Mouse (Mus musculus): ENCODE data around the gene Rassf5. TPM values are rescaled to one million over a fixed set of nuclear protein-coding genes. Genes with fewer than 3 reads are reported as not detected.

Gene Rassf5
- total RNA-seq, 2 experiments from 2014 or later = 10.6 to 10.8 TPM

GRCm38 (mm10) chr1:131208081-131208480 lies 37.0 kb downstream of the Rassf5 start:
- no peak for DNase-seq

GRCm38 (mm10) chr1:131207531-131207930 lies 37.5 kb downstream of the Rassf5 start:
- DNase-seq = peak; percentile 86

- no peak for DNase-seq
These were observed 38.7 kb downstream of the Rassf5 start for GRCm38 (mm10) chr1:131206342-131206741.

GRCm38 (mm10) chr1:131204461-131204860 lies 40.6 kb downstream of the Rassf5 start:
- DNase-seq = no peak

GRCm38 (mm10) chr1:131201391-131201790 lies 43.7 kb downstream of the Rassf5 start:
- DNase-seq = no peak

- no peak for DNase-seq
These were observed 44.5 kb downstream of the Rassf5 start for GRCm38 (mm10) chr1:131200588-131200987.

- no peak for DNase-seq
These were observed 45.1 kb downstream of the Rassf5 start for GRCm38 (mm10) chr1:131199976-131200375.

GRCm38 (mm10) chr1:131199118-131199821 lies 45.8 kb downstream of the Rassf5 start:
- no peak for DNase-seq

- no peak for DNase-seq
These were observed 46.6 kb downstream of the Rassf5 start for GRCm38 (mm10) chr1:131198417-131198960.

GRCm38 (mm10) chr1:131196107-131196506 lies 49.0 kb downstream of the Rassf5 start:
- no peak for DNase-seq

- DNase-seq = no peak
These were observed 49.4 kb downstream of the Rassf5 start for GRCm38 (mm10) chr1:131195653-131196052.

- no peak for DNase-seq
These were observed 51.3 kb downstream of the Rassf5 start for GRCm38 (mm10) chr1:131193746-131194145.

- no peak for DNase-seq
These were observed 56.4 kb downstream of the Rassf5 start for GRCm38 (mm10) chr1:131188655-131189054.

- no peak for DNase-seq
These were observed 57.2 kb downstream of the Rassf5 start for GRCm38 (mm10) chr1:131187856-131188255.

- no peak for DNase-seq
These were observed 58.1 kb downstream of the Rassf5 start for GRCm38 (mm10) chr1:131186995-131187394.

- no peak for DNase-seq
These were observed 59.1 kb downstream of the Rassf5 start for GRCm38 (mm10) chr1:131185821-131186506.

- no peak for DNase-seq
These were observed 60.0 kb downstream of the Rassf5 start for GRCm38 (mm10) chr1:131184956-131185660.

GRCm38 (mm10) chr1:131184253-131184955 lies 60.7 kb downstream of the Rassf5 start:
- no peak for DNase-seq

- no peak for DNase-seq
These were observed 61.9 kb downstream of the Rassf5 start for GRCm38 (mm10) chr1:131183201-131183600.

GRCm38 (mm10) chr1:131181642-131182527 lies 63.2 kb downstream of the Rassf5 start:
- peak; percentile 89 for DNase-seq

- DNase-seq = no peak
These were observed 64.7 kb downstream of the Rassf5 start for GRCm38 (mm10) chr1:131180386-131180785.

All from adrenal gland, postnatal 10 days (tissue).